Mouse (Mus musculus) heart, adult 10 weeks (tissue): ENCODE results near the gene Hsd17b6. TPM values are rescaled to one million over a fixed set of nuclear protein-coding genes. Genes with fewer than 3 reads are reported as not detected.

Source experiments
- polyA plus RNA-seq: library from polyadenylated mRNA; stranded (reverse); fragments of 350-450 nt; fragmentation: Illumina TruSeq; extraction: RNeasy Lipid Tissue Mini Kit (QIAGEN cat#74804); gene quantifications from one replicate; pipeline ENCODE4 v1.2.3, GENCODE M21; 2014; ENCODE audit warnings: low read depth, low replicate concordance

Hsd17b6 gene
- not detected for polyA plus RNA-seq

DNA sequence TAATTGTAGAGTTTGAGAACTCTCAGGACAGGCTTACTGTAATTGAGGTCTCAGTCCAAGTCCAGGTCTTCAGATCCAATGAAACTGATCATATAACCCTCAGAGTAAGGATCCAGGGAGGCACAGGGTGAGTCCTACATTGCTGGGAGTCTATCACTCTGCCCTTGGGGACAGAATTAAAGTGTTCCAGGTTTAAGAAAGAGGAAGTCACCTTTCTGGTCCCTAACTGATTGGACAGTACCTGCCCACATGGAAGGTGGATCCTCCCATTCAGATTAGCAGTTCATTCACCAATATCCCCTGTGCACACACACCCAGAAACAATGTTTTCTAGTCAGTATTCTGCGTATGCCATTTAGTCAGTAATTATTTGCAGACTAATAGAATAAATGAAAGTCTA lies at the start of gene Hsd17b6:
Gene Hsd17b6, minus strand, starts transcription at position 166 of the 400 bp plus-strand sequence.

DNA sequence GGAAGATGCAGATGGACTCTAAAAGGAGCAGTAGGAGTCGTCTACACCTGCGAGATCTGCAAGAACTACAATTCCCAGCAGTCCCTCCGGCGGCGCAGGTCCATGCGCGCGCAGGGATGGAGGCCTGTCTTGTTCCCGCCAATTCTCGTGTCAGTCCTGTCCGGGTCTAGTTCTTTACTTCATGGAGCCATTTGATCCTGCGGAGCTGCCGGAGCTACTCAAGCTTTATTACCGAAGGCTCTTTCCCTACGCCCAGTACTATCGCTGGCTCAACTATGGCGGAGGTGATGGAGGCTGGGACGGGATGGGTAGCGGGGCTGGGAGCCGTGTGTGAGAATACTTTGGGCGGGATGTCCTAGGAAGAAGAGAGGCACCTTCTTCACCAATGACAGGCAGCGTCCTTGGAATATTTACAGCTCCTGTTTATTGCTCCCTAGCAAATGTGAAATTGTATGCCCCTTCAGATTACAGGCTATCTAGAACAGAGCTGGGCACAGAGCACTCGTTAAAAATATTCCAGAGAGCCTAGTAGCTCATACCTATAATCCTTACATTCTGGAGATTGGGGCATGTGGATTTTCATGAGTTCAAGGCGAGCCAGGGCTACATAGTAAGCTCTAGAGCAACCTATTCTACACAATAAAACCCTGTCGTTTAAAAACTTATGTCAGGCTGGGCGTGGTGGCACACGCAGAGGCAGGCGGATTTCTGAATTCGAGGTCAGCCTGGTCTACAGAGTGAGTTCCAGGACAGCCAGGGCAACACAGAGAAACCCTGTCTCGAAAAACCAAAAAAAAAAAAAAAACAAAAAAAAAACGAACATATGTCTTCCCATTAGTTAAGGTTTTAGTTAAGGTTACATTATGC lies 7.9 kb upstream of the Hsd17b6 start, which contains the start of gene Prim1:
Gene Prim1, plus strand, starts transcription at position 101 of the 867 bp plus-strand sequence.

Other genes with a start within 250 kb of the Hsd17b6 start
- not detected for gene Rdh1, start 247.9 kb downstream of the Hsd17b6 start, polyA plus RNA-seq
- not detected for gene Rdh16f1, start 247.8 kb downstream of the Hsd17b6 start, polyA plus RNA-seq
- 0.31 TPM for gene Rdh9, start 231.2 kb downstream of the Hsd17b6 start, polyA plus RNA-seq
- not detected for gene Rdh16, start 206.5 kb downstream of the Hsd17b6 start, polyA plus RNA-seq
- gene Rdh19, start 157.7 kb downstream of the Hsd17b6 start, polyA plus RNA-seq = not detected
- not detected for gene Rdh16f2, start 141.1 kb downstream of the Hsd17b6 start, polyA plus RNA-seq
- 0.63 TPM for gene Rdh7, start 118.8 kb downstream of the Hsd17b6 start, polyA plus RNA-seq
- gene Sdr9c7, start 109.1 kb downstream of the Hsd17b6 start, polyA plus RNA-seq = not detected
- gene Prim1, start 7.6 kb upstream of the Hsd17b6 start, polyA plus RNA-seq = 3.7 TPM
- gene Naca, start 28.0 kb upstream of the Hsd17b6 start, polyA plus RNA-seq = 662 TPM
- 93.0 TPM for gene Ptges3, start 51.3 kb upstream of the Hsd17b6 start, polyA plus RNA-seq
- 7,621 TPM for gene Atp5b, start 75.7 kb upstream of the Hsd17b6 start, polyA plus RNA-seq
- 18.2 TPM for gene Baz2a, start 84.0 kb upstream of the Hsd17b6 start, polyA plus RNA-seq
- gene Rbms2, start 172.7 kb upstream of the Hsd17b6 start, polyA plus RNA-seq = 72.7 TPM
- gene Gls2, start 186.8 kb upstream of the Hsd17b6 start, polyA plus RNA-seq = 1.4 TPM
- 36.7 TPM for gene Spryd4, start 204.2 kb upstream of the Hsd17b6 start, polyA plus RNA-seq
- gene Mip, start 218.2 kb upstream of the Hsd17b6 start, polyA plus RNA-seq = not detected
- 14.8 TPM for gene Timeless, start 224.5 kb upstream of the Hsd17b6 start, polyA plus RNA-seq
- gene Apon, start 246.5 kb upstream of the Hsd17b6 start, polyA plus RNA-seq = not detected